Mouse (Mus musculus) midbrain, postnatal 0 days (tissue): ENCODE data around the gene Rsph9. TPM values are rescaled to one million over a fixed set of nuclear protein-coding genes. Genes with fewer than 3 reads are reported as not detected.

Experiments
- ATAC-seq: fragments of 200-750 bp; cut with Nextera tagmentation; 2 replicates; pipeline ENCODE4 v1.8.0; 2017; ENCODE audit warnings: moderate number of reproducible peaks, mild to moderate bottlenecking, moderate TSS enrichment, moderate library complexity; ENCODE audit not compliant: low FRiP score
- DNase-seq: peaks from one replicate; pipeline ENCODE4 v3.0.0-alpha.2; 2015; ENCODE audit warnings: low spot score
- H3K27ac ChIP-seq: fragments of 300-500 bp; sonication (generic); 2 replicates; pipeline ENCODE4 v1.5.1; 2014; ENCODE audit warnings: low read depth, mild to moderate bottlenecking, low read length, mixed read lengths
- H3K27me3 ChIP-seq: fragments of 300-500 bp; sonication (generic); 2 replicates; pipeline ENCODE4 v1.6.1; 2014; ENCODE audit warnings: low read length, control low read depth, mixed read lengths; ENCODE audit not compliant: insufficient read depth
- H3K36me3 ChIP-seq: fragments of 300-500 bp; sonication (generic); 2 replicates; pipeline ENCODE4 v1.6.1; 2014; ENCODE audit warnings: low read length, control low read depth, mixed read lengths; ENCODE audit not compliant: insufficient read depth
- H3K4me1 ChIP-seq: fragments of 300-500 bp; sonication (generic); 2 replicates; pipeline ENCODE4 v1.6.1; 2014; ENCODE audit warnings: mild to moderate bottlenecking, control low read depth, antibody characterized with exemption, low read length, mixed read lengths; ENCODE audit not compliant: insufficient read depth
- H3K4me2 ChIP-seq: fragments of 300-500 bp; sonication (generic); 2 replicates; pipeline ENCODE4 v1.6.1; 2014; ENCODE audit warnings: low read depth, mild to moderate bottlenecking, low read length, mixed read lengths; ENCODE audit not compliant: poor library complexity, severe bottlenecking
- H3K4me3 ChIP-seq: fragments of 300-500 bp; sonication (generic); 2 replicates; pipeline ENCODE4 v1.5.1; 2014; ENCODE audit warnings: low read depth, mild to moderate bottlenecking, low read length, moderate library complexity
- H3K9ac ChIP-seq: fragments of 300-500 bp; sonication (generic); replicated peaks from 2 replicates; pipeline ENCODE4 v1.6.1; 2014; ENCODE audit warnings: mild to moderate bottlenecking, low read length, moderate library complexity, mixed read lengths; ENCODE audit not compliant: poor library complexity, severe bottlenecking
- H3K9me3 ChIP-seq: fragments of 300-500 bp; sonication (generic); 2 replicates; pipeline ENCODE4 v1.6.1; 2016; ENCODE audit warnings: low read length, control low read depth
- CTCF ChIP-seq: IDR thresholded peaks from 2 replicates; pipeline ENCODE4 v1.5.1; 2016; ENCODE audit warnings: antibody characterized with exemption, mild to moderate bottlenecking
- WGBS: fragments of 180-500 bp; shearing (Covaris S2); extraction: QIAGEN DNeasy Blood & Tissue Kit; methylation state at CpG from one replicate; pipeline ENCODE4 v1.1.7; 2014; 5-methylcytosine and 5-hydroxymethylcytosine counted together
- polyA plus RNA-seq: library from polyadenylated mRNA; unstranded; fragments of >200 nt; fragmentation: Nextera tagmentation; extraction: Ambion mirVana; gene quantifications from 2 replicates; pipeline ENCODE4 v1.2.1, GENCODE M21; 2015
- total RNA-seq: library from RNA; depleted of rRNA; stranded (reverse); fragments of >200 nt; gene quantifications from 2 replicates; pipeline ENCODE4 v1.2.3, GENCODE M21; 2014

Gene Rsph9
- total and polyA plus RNA-seq, 2 experiments from 2014 or later = 55.6 to 103 TPM

GRCm38 (mm10) chr17:46080388-46080787, 63.6 kb downstream of the Rsph9 start:
- H3K9ac ChIP-seq = no peak overlapping the region
- H3K27ac ChIP-seq = no peak overlapping the region
- no peaks in the 10 kb centered on the region for H3K27me3 ChIP-seq
- H3K36me3 ChIP-seq = no peaks in the 10 kb centered on the region
- WGBS = 57% methylated on average over 7 of the region's 7 CpGs
- H3K4me3 ChIP-seq = no peak overlapping the region
- H3K4me2 ChIP-seq = no peak overlapping the region
- peaks cover 7% of the 10 kb centered on the region; the same call in 1 of the 2 replicates for H3K4me1 ChIP-seq
- TF ChIP-seq CTCF = no peak
- ATAC-seq (no peak), DNase-seq (no peak)
- H3K9me3 ChIP-seq = no peaks in the 10 kb centered on the region

- H3K9ac ChIP-seq = no peak overlapping the region
- TF ChIP-seq CTCF = peak; percentile 21; the same call in 1 of the 2 replicates
- H3K4me3 ChIP-seq = no peak overlapping the region
- H3K27me3 ChIP-seq = no peaks in the 10 kb centered on the region
- no peak overlapping the region for H3K27ac ChIP-seq
- H3K36me3 ChIP-seq = no peaks in the 10 kb centered on the region
- H3K4me2 ChIP-seq = no peak overlapping the region
- peaks cover 3% of the 10 kb centered on the region; the same call in 1 of the 2 replicates for H3K4me1 ChIP-seq
- no peak for DNase-seq
- 79% methylated on average over 2 of the region's 2 CpGs for WGBS
- H3K9me3 ChIP-seq = no peaks in the 10 kb centered on the region
- ATAC-seq = no peak
Measured at GRCm38 (mm10) chr17:46079037-46079436, 65.0 kb downstream of the Rsph9 start.

GRCm38 (mm10) chr17:46077921-46078534, 66.0 kb downstream of the Rsph9 start:
- Histone ChIP-seq H3K9me3 (no peaks in the 10 kb centered on the region), H3K27me3 (no peaks in the 10 kb centered on the region), H3K4me2 (no peak overlapping the region), H3K4me3 (no peak overlapping the region), H3K27ac (no peak overlapping the region), H3K9ac (no peak overlapping the region), H3K4me1 (no peaks in the 10 kb centered on the region), H3K36me3 (no peaks in the 10 kb centered on the region)
- DNase-seq = no peak
- WGBS = 94% methylated on average over 12 of the region's 12 CpGs
- no peak for ATAC-seq
- no peak for TF ChIP-seq CTCF

- ATAC-seq = no peak
- 50% methylated on average over 1 of the region's 1 CpGs for WGBS
Measured at GRCm38 (mm10) chr17:46076260-46076551, 67.8 kb downstream of the Rsph9 start.

GRCm38 (mm10) chr17:46075551-46076259, 68.3 kb downstream of the Rsph9 start:
- H3K4me1 ChIP-seq = no peaks in the 10 kb centered on the region
- no peaks in the 10 kb centered on the region for H3K9me3 ChIP-seq
- H3K36me3 ChIP-seq = no peaks in the 10 kb centered on the region
- H3K4me3 ChIP-seq = no peak overlapping the region
- ATAC-seq (no peak), DNase-seq (no peak)
- no peak for TF ChIP-seq CTCF
- H3K9ac ChIP-seq = no peak overlapping the region
- H3K4me2 ChIP-seq = no peak overlapping the region
- no peaks in the 10 kb centered on the region for H3K27me3 ChIP-seq
- H3K27ac ChIP-seq = no peak overlapping the region
- 70% methylated on average over 5 of the region's 5 CpGs for WGBS

More at GRCm38 (mm10) chr17:46076260-46076551, 67.8 kb downstream of the Rsph9 start:
- H3K9ac ChIP-seq = no peak overlapping the region
- no peaks in the 10 kb centered on the region for H3K9me3 ChIP-seq
- H3K27me3 ChIP-seq = no peaks in the 10 kb centered on the region
- no peak overlapping the region for H3K27ac ChIP-seq
- no peak for TF ChIP-seq CTCF
- no peak overlapping the region for H3K4me2 ChIP-seq
- no peaks in the 10 kb centered on the region for H3K36me3 ChIP-seq
- no peaks in the 10 kb centered on the region for H3K4me1 ChIP-seq
- no peak for DNase-seq
- H3K4me3 ChIP-seq = no peak overlapping the region

GRCm38 (mm10) chr17:46075116-46075485, 68.9 kb downstream of the Rsph9 start:
- no peak overlapping the region for H3K9ac ChIP-seq
- peak; percentile 24 for DNase-seq
- H3K4me3 ChIP-seq = no peak overlapping the region
- WGBS = 78% methylated on average over 3 of the region's 3 CpGs
- no peak overlapping the region for H3K27ac ChIP-seq
- no peaks in the 10 kb centered on the region for H3K4me1 ChIP-seq
- TF ChIP-seq CTCF = peak; percentile 42
- no peaks in the 10 kb centered on the region for H3K27me3 ChIP-seq
- no peak overlapping the region for H3K4me2 ChIP-seq
- ATAC-seq = no peak
- H3K36me3 ChIP-seq = no peaks in the 10 kb centered on the region
- H3K9me3 ChIP-seq = no peaks in the 10 kb centered on the region
